Mouse (Mus musculus) lung, postnatal 0 days (tissue): ENCODE results near the gene Abcd2.

ENCODE experiments used
- CTCF ChIP-seq: IDR thresholded peaks from 2 replicates; pipeline ENCODE4 v1.5.1; 2016; ENCODE audit warnings: antibody characterized with exemption, mild to moderate bottlenecking
- EP300 ChIP-seq: IDR thresholded peaks from 2 replicates; pipeline ENCODE4 v1.6.1; 2016; ENCODE audit warnings: antibody characterized with exemption, mild to moderate bottlenecking, control low read depth

DNA sequence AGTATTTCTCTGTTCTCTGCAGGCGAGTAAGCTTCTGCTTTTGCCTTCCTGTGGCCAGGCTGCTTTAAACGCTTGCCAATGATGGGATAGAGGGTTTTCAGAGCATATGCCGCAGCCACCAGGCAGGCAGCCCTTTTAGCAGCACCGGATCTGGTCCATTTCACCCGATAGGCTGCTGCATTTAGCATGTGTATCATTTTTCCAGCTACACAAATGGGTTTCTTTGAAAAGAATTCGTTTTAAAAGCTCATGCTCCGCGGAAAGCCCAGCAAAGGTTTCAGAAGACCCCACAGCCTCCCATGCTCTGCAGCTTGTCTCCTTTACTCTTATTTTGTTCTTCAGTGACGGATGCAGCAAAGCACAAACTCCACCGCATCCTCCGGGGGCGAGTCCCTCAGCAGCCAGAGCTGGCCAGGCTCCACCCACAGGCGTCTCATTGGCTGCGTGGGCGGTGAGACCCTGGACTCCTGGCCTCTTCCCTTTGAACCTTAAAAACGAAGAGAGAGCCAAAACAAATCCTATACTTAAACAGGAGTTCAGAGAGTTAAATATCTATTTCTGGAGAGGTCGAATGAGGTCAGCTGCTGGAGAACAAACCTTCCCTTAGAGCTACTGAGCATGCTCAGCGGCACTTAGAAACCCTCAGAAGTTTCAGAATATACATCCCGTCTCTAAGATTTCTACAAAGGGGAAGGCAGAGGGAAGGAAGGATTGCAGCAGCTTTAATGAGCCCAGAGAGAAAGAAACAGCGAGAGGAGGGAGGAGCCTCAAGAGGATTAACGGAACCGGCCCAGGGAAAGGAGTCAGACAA is at the start of gene Abcd2:
- TF ChIP-seq CTCF = no peak
- no peak for TF ChIP-seq EP300
